Mouse (Mus musculus) C2C12 (cell line): ENCODE measurements at regions not wholly inside any gene's neighbourhood (a gene's known extent, or its start where the extent isn't known, plus 50 kb on each side); places are given as distances from the start of the nearest gene placed in this dataset.

Experiments
- H3K27me3 ChIP-seq: one replicate; pipeline ENCODE4 v1.6.1; 2011; ENCODE audit not compliant: control insufficient read depth, insufficient read depth, insufficient read length
- H3K36me3 ChIP-seq: one replicate; pipeline ENCODE4 v1.6.1; 2011; ENCODE audit not compliant: control insufficient read depth, insufficient read depth
- H3K4me3 ChIP-seq: one replicate; pipeline ENCODE4 v1.5.1; 2011; ENCODE audit warnings: mild to moderate bottlenecking, control low read depth; ENCODE audit not compliant: poor library complexity, insufficient read depth, severe bottlenecking
- H3K79me2 ChIP-seq: one replicate; pipeline ENCODE4 v1.6.1; 2011; ENCODE audit not compliant: control insufficient read depth, insufficient read depth
- H3K79me3 ChIP-seq: one replicate; pipeline ENCODE4 v1.6.1; 2011; ENCODE audit warnings: low read depth, control low read depth
- H3ac ChIP-seq: one replicate; pipeline ENCODE3; 2011; ENCODE audit warnings: low read depth; ENCODE audit not compliant: control insufficient read depth, insufficient read length
- CEBPB ChIP-seq: IDR thresholded peaks from one replicate; pipeline ENCODE4 v1.6.1; 2011; ENCODE audit warnings: low read depth, mild to moderate bottlenecking, control low read depth, moderate library complexity
- CTCF ChIP-seq: IDR thresholded peaks from one replicate; pipeline ENCODE4 v1.5.1; 2011; ENCODE audit not compliant: control insufficient read depth, insufficient read depth, insufficient read length
- FOSL1 ChIP-seq: IDR thresholded peaks from one replicate; pipeline ENCODE4 v1.8.0; 2011; ENCODE audit warnings: mild to moderate bottlenecking, low read length; ENCODE audit not compliant: poor library complexity, insufficient read depth, severe bottlenecking
- MAX ChIP-seq: IDR thresholded peaks from one replicate; pipeline ENCODE4 v1.6.1; 2011; ENCODE audit warnings: mild to moderate bottlenecking, control low read depth
- MYOD1 ChIP-seq: IDR thresholded peaks from one replicate; pipeline ENCODE4 v1.6.1; 2011; ENCODE audit warnings: low read depth; ENCODE audit not compliant: control insufficient read depth, insufficient read length
- MYOG ChIP-seq: IDR thresholded peaks from one replicate; pipeline ENCODE4 v1.6.1; 2011; ENCODE audit not compliant: control insufficient read depth, insufficient read length; ENCODE audit errors: extremely low read depth
- USF1 ChIP-seq: IDR thresholded peaks from one replicate; pipeline ENCODE4 v1.6.1; 2011; ENCODE audit warnings: low read depth, mild to moderate bottlenecking, control low read depth, moderate library complexity

DNA sequence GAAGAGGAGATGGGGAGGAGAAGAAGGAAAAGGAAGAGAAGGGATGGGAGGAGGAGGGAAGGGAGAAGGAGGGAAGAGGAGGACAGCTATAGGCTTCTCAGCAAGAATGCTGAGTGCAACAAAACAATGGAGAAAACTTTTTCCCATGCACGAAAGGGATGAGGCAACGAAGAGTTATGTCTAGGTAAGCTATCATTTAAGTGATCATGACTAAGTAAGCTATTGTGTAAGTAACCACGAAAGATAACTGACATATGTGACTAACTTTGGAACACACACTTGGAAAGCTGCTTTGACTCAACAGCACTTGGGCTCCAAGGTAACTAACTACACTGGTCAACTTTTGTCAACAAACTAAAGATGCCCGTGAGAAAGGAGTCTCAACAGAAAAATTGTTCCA lies 50.9 kb upstream of the Fstl1 start:
- no peak overlapping the region for H3K4me3 ChIP-seq
- no peaks in the 10 kb centered on the region for H3K36me3 ChIP-seq
- TF ChIP-seq MYOG, result no peak
- no peak for TF ChIP-seq CTCF
- TF ChIP-seq USF1, result no peak
- TF ChIP-seq CEBPB, result peak; percentile 81
- TF ChIP-seq MYOD1, result no peak
- TF ChIP-seq FOSL1, result no peak
- TF ChIP-seq MAX, result no peak
- H3K27me3 ChIP-seq, result no peaks in the 10 kb centered on the region
- no peaks in the 10 kb centered on the region for H3K79me2 ChIP-seq
- no peak overlapping the region for H3ac ChIP-seq
- H3K79me3 ChIP-seq, result no peaks in the 10 kb centered on the region

DNA sequence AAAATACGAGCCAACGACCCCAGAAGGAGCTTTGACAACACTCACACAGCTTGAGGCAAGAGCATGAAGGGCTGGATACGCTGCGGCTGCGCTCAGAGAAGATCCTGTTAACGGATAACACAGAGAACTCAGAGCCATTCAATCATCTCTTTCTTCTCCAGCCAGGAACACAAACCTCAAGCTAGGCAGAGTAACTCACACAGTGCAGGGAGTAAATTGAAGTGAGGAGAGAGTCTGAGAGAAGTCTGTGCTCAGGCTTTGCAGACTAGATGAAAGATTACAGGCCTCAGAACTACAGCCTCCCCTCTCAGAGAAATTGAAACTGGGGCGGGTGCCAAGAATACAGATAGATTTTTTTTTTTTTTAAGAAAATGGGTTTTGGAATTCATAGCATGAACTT lies 60.9 kb upstream of the Ndufb4 start:
- Histone ChIP-seq H3ac (no peak overlapping the region), H3K27me3 (no peaks in the 10 kb centered on the region), H3K79me2 (no peaks in the 10 kb centered on the region), H3K4me3 (no peak overlapping the region), H3K36me3 (no peaks in the 10 kb centered on the region), H3K79me3 (no peaks in the 10 kb centered on the region)
- no peak for TF ChIP-seq MYOD1
- TF ChIP-seq CTCF, result no peak
- TF ChIP-seq MAX, result no peak
- no peak for TF ChIP-seq FOSL1
- TF ChIP-seq USF1, result no peak

DNA sequence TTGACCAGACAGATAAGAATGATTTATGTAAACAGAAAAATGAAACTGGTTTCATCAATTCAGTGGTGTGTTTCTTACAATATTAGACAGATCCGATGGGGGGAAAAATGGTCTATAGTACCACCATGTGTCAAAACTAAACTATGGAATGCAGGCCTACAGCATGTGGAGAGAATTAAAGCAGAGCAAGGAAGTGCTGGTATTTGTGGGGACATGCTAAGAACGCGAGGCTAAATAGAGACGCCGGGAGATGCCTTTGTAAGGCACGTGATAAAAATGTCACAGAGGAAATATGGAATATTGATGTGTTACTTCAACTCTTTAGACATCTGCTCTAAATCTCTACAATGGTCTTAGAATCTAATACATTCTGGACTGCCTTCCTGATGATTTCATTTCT lies 60.0 kb upstream of the Ndufb4 start:
- Histone ChIP-seq H3ac (no peak overlapping the region), H3K79me3 (no peaks in the 10 kb centered on the region), H3K79me2 (no peaks in the 10 kb centered on the region), H3K4me3 (no peak overlapping the region), H3K36me3 (no peaks in the 10 kb centered on the region), H3K27me3 (no peaks in the 10 kb centered on the region)
- TF ChIP-seq MYOG (no peak), CTCF (no peak), USF1 (no peak)

DNA sequence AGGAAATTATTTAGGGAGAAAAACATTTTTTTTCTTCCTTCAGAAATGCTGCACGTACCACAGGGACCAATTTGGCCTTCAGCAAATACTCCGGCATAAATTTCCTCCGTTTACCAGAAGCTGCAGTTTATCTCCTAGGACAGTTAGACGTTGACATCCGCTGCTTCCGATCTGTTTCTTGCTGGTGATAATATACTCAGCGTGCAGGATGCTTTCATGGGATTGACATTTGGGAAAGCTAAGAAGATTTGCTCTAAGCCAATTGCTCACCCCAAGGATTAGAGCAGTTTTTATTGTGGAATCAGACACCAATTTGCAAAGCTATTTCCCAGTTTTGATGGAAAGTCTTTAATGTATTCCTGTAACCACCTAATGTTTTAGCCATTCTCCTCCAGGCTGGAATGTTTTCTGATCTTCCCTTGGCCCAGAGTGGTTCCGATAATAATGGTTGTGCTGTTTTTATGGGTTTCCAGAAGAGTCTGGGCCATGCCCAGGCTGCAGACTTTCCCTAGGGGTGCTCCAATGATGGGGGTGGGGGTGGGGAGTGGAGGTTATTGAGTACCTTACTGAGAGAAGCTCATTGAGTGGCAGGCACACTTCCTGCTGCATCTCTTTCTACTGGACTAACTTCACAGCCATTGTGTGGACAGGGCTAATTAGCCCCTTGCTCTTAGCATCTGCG lies 52.1 kb upstream of the Ndufb4 start:
- no peaks in the 10 kb centered on the region for H3K27me3 ChIP-seq
- no peak overlapping the region for H3K4me3 ChIP-seq
- H3K79me2 ChIP-seq, result no peaks in the 10 kb centered on the region
- H3ac ChIP-seq, result no peak overlapping the region
- H3K79me3 ChIP-seq, result no peaks in the 10 kb centered on the region
- no peaks in the 10 kb centered on the region for H3K36me3 ChIP-seq
- no peak for TF ChIP-seq FOSL1
- TF ChIP-seq MYOG, result no peak
- TF ChIP-seq CTCF, result no peak
- no peak for TF ChIP-seq CEBPB
- no peak for TF ChIP-seq MAX
- TF ChIP-seq USF1, result no peak
- no peak for TF ChIP-seq MYOD1

DNA sequence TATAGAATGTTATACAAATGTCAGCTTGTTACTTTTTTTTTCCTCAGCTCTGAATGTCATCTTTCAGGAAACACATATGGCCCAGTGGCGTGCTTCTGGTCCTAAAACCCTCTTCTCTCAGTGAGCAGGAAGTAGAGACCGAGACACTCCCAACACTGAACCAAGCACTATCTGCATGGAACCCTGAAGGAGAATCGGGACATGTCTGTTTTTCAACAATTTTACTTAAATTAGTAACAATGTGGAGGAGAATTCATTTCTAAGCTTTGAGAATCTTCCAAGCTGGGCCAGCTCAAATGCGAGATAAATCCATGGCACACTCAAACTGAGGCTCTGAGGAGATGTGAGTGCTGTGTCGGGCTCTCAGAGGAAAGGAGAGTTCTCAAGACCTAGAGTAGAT lies 51.0 kb upstream of the Ndufb4 start:
- Histone ChIP-seq H3K27me3 (no peaks in the 10 kb centered on the region), H3K4me3 (no peak overlapping the region)
- TF ChIP-seq MYOD1, result no peak
- TF ChIP-seq USF1, result no peak
- TF ChIP-seq MYOG, result no peak
- no peak for TF ChIP-seq MAX
- TF ChIP-seq FOSL1, result no peak
- TF ChIP-seq CTCF, result no peak
- TF ChIP-seq CEBPB, result no peak

DNA sequence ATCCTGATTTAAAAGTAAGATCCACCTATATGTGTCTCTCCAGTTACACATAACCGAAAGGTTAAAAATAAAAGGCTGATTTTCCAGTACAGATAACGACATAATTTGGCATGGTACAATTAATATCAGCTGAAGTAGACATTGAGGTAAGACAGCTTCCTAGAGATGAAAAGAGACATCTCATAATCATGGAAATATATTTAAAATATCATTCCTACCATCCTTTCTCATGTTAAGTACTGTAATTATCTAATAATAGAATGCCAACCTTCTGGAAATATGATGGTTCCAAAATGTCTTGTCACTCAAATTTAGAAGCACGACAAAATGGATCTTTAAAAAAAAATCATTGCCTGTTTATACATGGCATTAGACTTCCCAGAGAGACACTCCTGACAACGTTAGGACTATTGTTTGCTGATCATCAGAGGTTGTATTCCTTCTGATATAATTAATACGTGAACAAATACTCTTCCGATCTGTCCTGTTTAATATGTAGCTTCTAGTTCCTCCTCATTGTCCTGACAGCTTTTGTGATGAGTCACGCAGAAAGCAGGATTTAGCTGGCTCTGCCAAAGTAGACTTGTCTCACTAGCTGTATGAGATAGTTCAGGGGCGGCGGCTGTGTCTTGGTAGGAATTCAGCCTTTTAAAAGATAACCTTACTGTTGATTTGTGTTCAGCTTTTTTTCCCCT lies 50.4 kb upstream of the Ndufb4 start:
- H3K79me3 ChIP-seq, result no peaks in the 10 kb centered on the region
- no peak overlapping the region for H3ac ChIP-seq
- no peak overlapping the region for H3K4me3 ChIP-seq
- H3K36me3 ChIP-seq, result no peaks in the 10 kb centered on the region
- TF ChIP-seq MAX (no peak), CEBPB (no peak), MYOG (no peak), CTCF (no peak), USF1 (no peak), FOSL1 (no peak), MYOD1 (no peak)
- no peaks in the 10 kb centered on the region for H3K79me2 ChIP-seq
- H3K27me3 ChIP-seq, result no peaks in the 10 kb centered on the region

More for the DNA sequence above, 51.0 kb upstream of the Ndufb4 start:
- Histone ChIP-seq H3K36me3 (no peaks in the 10 kb centered on the region), H3K79me3 (no peaks in the 10 kb centered on the region), H3K79me2 (no peaks in the 10 kb centered on the region), H3ac (no peak overlapping the region)
